Mouse (Mus musculus) forebrain, embryonic 12.5 days (tissue): Measurements from ENCODE around the gene Tardbp. TPM values are rescaled to one million over a fixed set of nuclear protein-coding genes. Genes with fewer than 3 reads are reported as not detected.

Experiments
- ATAC-seq: fragments of 200-750 bp; cut with Nextera tagmentation; 2 replicates; pipeline ENCODE4 v1.8.0; 2017; ENCODE audit warnings: moderate TSS enrichment; ENCODE audit not compliant: low FRiP score
- H3K27ac ChIP-seq: fragments of 300-500 bp; sonication (generic); 2 replicates; pipeline ENCODE4 v1.5.1; 2016; ENCODE audit warnings: mild to moderate bottlenecking
- H3K27me3 ChIP-seq: fragments of 300-500 bp; sonication (generic); 2 replicates; pipeline ENCODE4 v1.6.1; 2016; ENCODE audit warnings: mild to moderate bottlenecking
- H3K36me3 ChIP-seq: fragments of 300-500 bp; sonication (generic); replicated peaks from 2 replicates; pipeline ENCODE4 v1.6.1; 2016; ENCODE audit warnings: mild to moderate bottlenecking
- H3K4me1 ChIP-seq: fragments of 300-500 bp; sonication (generic); 2 replicates; pipeline ENCODE4 v1.6.1; 2016
- H3K4me2 ChIP-seq: fragments of 300-500 bp; sonication (generic); 2 replicates; pipeline ENCODE4 v1.6.1; 2016; ENCODE audit warnings: mild to moderate bottlenecking, moderate library complexity
- H3K4me3 ChIP-seq: fragments of 300-500 bp; sonication (generic); replicated peaks from 2 replicates; pipeline ENCODE4 v1.5.1; 2016; ENCODE audit warnings: mild to moderate bottlenecking
- H3K9ac ChIP-seq: fragments of 300-500 bp; sonication (generic); 2 replicates; pipeline ENCODE4 v1.6.1; 2016; ENCODE audit warnings: mild to moderate bottlenecking
- H3K9me3 ChIP-seq: fragments of 300-500 bp; sonication (generic); 2 replicates; pipeline ENCODE4 v1.6.1; 2016
- WGBS: fragments of 180-500 bp; shearing (Covaris S2); methylation state at CpG from one replicate; pipeline ENCODE4 v1.1.7; 2016; 5-methylcytosine and 5-hydroxymethylcytosine counted together
- polyA plus RNA-seq: library from polyadenylated mRNA; unstranded; fragments of >200 nt; fragmentation: Nextera tagmentation; extraction: Ambion mirVana; gene quantifications from 2 replicates; pipeline ENCODE4 v1.2.1, GENCODE M21; 2016

Tardbp gene
- polyA plus RNA-seq, 1 experiment from 2014 or later, result 447 TPM

DNA sequence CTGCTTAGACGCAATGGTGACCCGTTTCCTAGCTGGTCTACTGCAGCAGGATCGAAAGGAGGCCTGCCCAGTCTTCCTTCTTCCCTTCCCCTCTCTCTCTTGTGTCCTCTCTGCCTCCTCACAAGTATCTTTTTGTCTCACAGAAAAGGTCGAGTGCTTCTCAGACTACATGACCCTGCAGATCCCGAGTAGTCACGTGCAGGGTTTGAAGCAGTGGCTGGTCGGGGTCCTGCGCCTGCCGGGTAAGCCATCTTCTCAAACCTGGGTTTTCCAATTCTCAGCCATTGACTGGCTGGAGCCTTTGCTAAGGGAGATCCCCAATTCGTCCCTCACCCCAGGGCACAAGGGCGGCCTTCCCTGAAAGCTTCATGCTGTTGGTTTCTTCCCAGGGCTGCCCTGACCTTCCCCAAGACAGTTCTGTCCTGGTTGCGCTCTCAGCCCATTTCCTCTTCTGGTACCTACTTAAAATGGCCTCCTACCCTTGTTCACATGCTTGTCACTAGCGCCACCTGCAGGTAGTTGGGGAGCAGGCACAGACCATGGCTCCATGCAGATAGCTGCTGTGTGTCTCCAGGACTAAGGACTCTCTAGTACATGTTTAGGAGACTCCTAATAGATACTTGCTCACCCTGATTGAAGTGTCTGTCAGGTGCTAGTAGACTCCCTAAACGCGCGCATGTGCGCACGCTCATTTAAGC lies 28.0 kb upstream of the Tardbp start:
- WGBS, result 88% methylated on average over 18 of the region's 18 CpGs
- Histone ChIP-seq H3K4me1 (peaks cover 4% of the 10 kb centered on the region; the same call in 1 of the 2 replicates), H3K4me2 (no peak overlapping the region), H3K36me3 (no peaks in the 10 kb centered on the region), H3K27me3 (peaks cover 5% of the 10 kb centered on the region; the same call in 1 of the 2 replicates), H3K9ac (no peak overlapping the region), H3K27ac (no peak overlapping the region), H3K9me3 (peaks cover 3% of the 10 kb centered on the region; the same call in 1 of the 2 replicates), H3K4me3 (no peak overlapping the region)
- ATAC-seq, result no peak

DNA sequence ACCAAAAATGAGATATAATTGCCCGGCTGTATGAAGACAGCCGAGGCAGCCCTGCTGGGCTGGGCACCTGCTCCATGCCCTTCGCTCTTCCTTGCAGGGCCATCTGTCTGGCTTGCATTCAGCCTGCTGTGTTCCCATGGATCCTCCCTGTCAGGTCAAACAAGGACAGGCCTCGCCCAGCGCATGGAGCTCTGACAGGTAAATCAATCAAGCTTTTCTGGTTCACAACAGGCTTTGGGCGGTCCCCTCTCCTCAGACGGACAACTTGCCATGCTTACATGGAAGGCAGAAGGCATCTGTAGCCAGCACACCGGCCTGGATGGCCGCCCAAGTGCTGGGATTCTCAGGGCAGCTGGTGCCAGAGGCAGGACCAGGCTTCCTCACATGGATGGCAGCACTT lies 24.2 kb upstream of the Tardbp start:
- no peak overlapping the region for H3K4me3 ChIP-seq
- no peak overlapping the region for H3K27ac ChIP-seq
- no peak for ATAC-seq
- H3K27me3 ChIP-seq, result no peaks in the 10 kb centered on the region; the same call in 1 of the 2 replicates
- H3K9ac ChIP-seq, result no peak overlapping the region
- H3K4me2 ChIP-seq, result no peak overlapping the region
- peaks cover 3% of the 10 kb centered on the region; the same call in 1 of the 2 replicates for H3K9me3 ChIP-seq
- H3K36me3 ChIP-seq, result no peaks in the 10 kb centered on the region
- 80% methylated on average over 9 of the region's 9 CpGs for WGBS
- no peaks in the 10 kb centered on the region for H3K4me1 ChIP-seq

DNA sequence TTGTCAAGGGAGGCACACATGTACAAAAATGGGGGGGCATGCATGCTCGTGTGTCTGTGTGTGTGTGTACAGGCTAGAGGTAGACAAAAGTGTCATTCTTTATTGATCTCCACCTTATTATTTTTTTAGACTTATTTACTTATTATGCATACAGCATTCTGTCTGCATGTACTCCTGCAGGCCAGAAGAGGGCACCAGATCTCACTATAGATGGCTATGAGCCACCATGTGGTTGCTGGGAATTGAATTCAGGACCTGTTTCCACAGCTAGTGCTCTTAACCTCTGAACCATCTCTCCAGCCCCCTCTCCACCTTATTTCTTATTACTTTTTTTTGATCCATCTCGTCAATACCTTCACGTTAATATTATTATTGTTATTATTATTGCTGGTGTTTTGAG lies 22.5 kb upstream of the Tardbp start:
- no peak for ATAC-seq
- no peak overlapping the region for H3K9ac ChIP-seq
- H3K27ac ChIP-seq, result no peak overlapping the region
- WGBS, result 61% methylated on average over 3 of the region's 3 CpGs
- peaks cover 3% of the 10 kb centered on the region; the same call in 1 of the 2 replicates for H3K9me3 ChIP-seq
- peaks cover 1% of the 10 kb centered on the region; the same call in 1 of the 2 replicates for H3K27me3 ChIP-seq
- peaks cover under 1% of the 10 kb centered on the region; the same call in 1 of the 2 replicates for H3K4me1 ChIP-seq
- H3K36me3 ChIP-seq, result no peaks in the 10 kb centered on the region
- no peak overlapping the region for H3K4me2 ChIP-seq
- H3K4me3 ChIP-seq, result no peak overlapping the region

- Histone ChIP-seq H3K4me3 (no peak overlapping the region), H3K27me3 (peaks cover 2% of the 10 kb centered on the region; the same call in 1 of the 2 replicates), H3K9ac (no peak overlapping the region), H3K27ac (no peak overlapping the region), H3K36me3 (no peaks in the 10 kb centered on the region), H3K9me3 (no peaks in the 10 kb centered on the region), H3K4me2 (no peak overlapping the region), H3K4me1 (peaks cover 8% of the 10 kb centered on the region; the same call in 1 of the 2 replicates)
- 77% methylated on average over 11 of the region's 11 CpGs for WGBS
- no peak for ATAC-seq
These were observed 19.8 kb upstream of the Tardbp start for GRCm38 (mm10) chr4:148646616-148647015.

- WGBS, result 92% methylated on average over 6 of the region's 6 CpGs
- H3K9me3 ChIP-seq, result no peaks in the 10 kb centered on the region
- H3K36me3 ChIP-seq, result no peaks in the 10 kb centered on the region
- H3K4me3 ChIP-seq, result no peak overlapping the region
- H3K9ac ChIP-seq, result no peak overlapping the region
- H3K27me3 ChIP-seq, result peaks cover 2% of the 10 kb centered on the region; the same call in 1 of the 2 replicates
- no peak for ATAC-seq
- H3K27ac ChIP-seq, result no peak overlapping the region
- peaks cover 8% of the 10 kb centered on the region; the same call in 1 of the 2 replicates for H3K4me1 ChIP-seq
- H3K4me2 ChIP-seq, result no peak overlapping the region
These were observed 18.1 kb upstream of the Tardbp start for GRCm38 (mm10) chr4:148644926-148645325.

- Histone ChIP-seq H3K36me3 (no peaks in the 10 kb centered on the region), H3K27ac (no peak overlapping the region), H3K9me3 (no peaks in the 10 kb centered on the region), H3K9ac (no peak overlapping the region), H3K27me3 (peaks cover 2% of the 10 kb centered on the region; the same call in 1 of the 2 replicates), H3K4me1 (peaks cover 8% of the 10 kb centered on the region; the same call in 1 of the 2 replicates), H3K4me3 (no peak overlapping the region), H3K4me2 (peak overlapping the region; percentile 41)
- 7% methylated on average over 9 of the region's 9 CpGs for WGBS
- ATAC-seq, result 0 out of 2 replicates have a peak, but pooled peaks have one; percentile 11
These were observed 17.3 kb upstream of the Tardbp start for GRCm38 (mm10) chr4:148644157-148644511.

GRCm38 (mm10) chr4:148643291-148644156 lies 16.7 kb upstream of the Tardbp start, which contains the start of gene Gm572:
TSS of gene Gm572 (plus strand) at chr4:148643317.
- H3K36me3 ChIP-seq, result no peaks in the 10 kb centered on the region
- no peak within 1 kb of the TSS for H3K9ac ChIP-seq
- H3K9me3 ChIP-seq, result no peaks in the 10 kb centered on the region
- H3K27ac ChIP-seq, result no peak within 1 kb of the TSS
- peak within 1 kb of the TSS; percentile 41 for H3K4me2 ChIP-seq
- 70% methylated on average over 15 of the region's 15 CpGs for WGBS
- no peak within 1 kb of the TSS for H3K4me3 ChIP-seq
- peaks cover 2% of the 10 kb centered on the region; the same call in 1 of the 2 replicates for H3K27me3 ChIP-seq
- peaks cover 8% of the 10 kb centered on the region; the same call in 1 of the 2 replicates for H3K4me1 ChIP-seq
- ATAC-seq, result peak; percentile 23; the same call in 1 of the 2 replicates

DNA sequence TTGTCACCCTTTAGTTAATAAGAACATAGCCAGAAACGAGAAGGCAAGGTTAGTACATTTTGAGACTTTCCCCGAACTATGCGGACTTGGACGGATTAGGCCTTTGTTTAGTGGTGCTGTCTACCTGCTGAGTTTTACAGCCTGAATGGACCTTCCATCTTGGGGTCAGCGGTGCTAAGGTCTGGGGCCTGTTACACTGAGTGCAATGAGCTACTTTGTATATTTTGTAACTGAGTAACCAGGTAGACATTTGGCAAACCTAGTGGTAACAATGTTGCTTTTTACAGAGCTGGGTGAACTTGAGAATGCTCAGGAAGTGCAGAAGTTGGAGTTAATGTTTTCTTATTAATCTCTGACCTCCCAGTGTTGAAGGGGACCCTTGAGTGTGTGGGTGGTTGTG lies 14.3 kb upstream of the Tardbp start:
- ATAC-seq, result no peak
- H3K4me2 ChIP-seq, result no peak overlapping the region
- H3K9ac ChIP-seq, result no peak overlapping the region
- H3K36me3 ChIP-seq, result no peaks in the 10 kb centered on the region
- H3K4me1 ChIP-seq, result peaks cover 8% of the 10 kb centered on the region; the same call in 1 of the 2 replicates
- H3K4me3 ChIP-seq, result no peak overlapping the region
- H3K27ac ChIP-seq, result no peak overlapping the region
- WGBS, result 79% methylated on average over 5 of the region's 5 CpGs
- H3K9me3 ChIP-seq, result no peaks in the 10 kb centered on the region
- H3K27me3 ChIP-seq, result peaks cover 2% of the 10 kb centered on the region; the same call in 1 of the 2 replicates

GRCm38 (mm10) chr4:148639455-148639854 lies 12.6 kb upstream of the Tardbp start:
- WGBS, result 96% methylated on average over 2 of the region's 2 CpGs

GRCm38 (mm10) chr4:148638302-148638701 lies 11.5 kb upstream of the Tardbp start:
- no peak overlapping the region for H3K4me2 ChIP-seq
- whole genome bisulfite sequencing, result 62% methylated on average over 9 of the region's 9 CpGs
- H3K4me3 ChIP-seq, result no peak overlapping the region
- H3K36me3 ChIP-seq, result no peaks in the 10 kb centered on the region
- no peak for ATAC-seq
- H3K27me3 ChIP-seq, result no peaks in the 10 kb centered on the region
- no peak overlapping the region for H3K27ac ChIP-seq
- H3K9me3 ChIP-seq, result no peaks in the 10 kb centered on the region
- H3K4me1 ChIP-seq, result no peaks in the 10 kb centered on the region
- no peak overlapping the region for H3K9ac ChIP-seq

More at GRCm38 (mm10) chr4:148639455-148639854, 12.6 kb upstream of the Tardbp start:
- no peak overlapping the region for H3K4me2 ChIP-seq
- peaks cover 2% of the 10 kb centered on the region; the same call in 1 of the 2 replicates for H3K27me3 ChIP-seq
- ATAC-seq, result no peak
- H3K9ac ChIP-seq, result no peak overlapping the region
- no peak overlapping the region for H3K4me3 ChIP-seq
- H3K9me3 ChIP-seq, result no peaks in the 10 kb centered on the region
- H3K36me3 ChIP-seq, result no peaks in the 10 kb centered on the region
- peaks cover 8% of the 10 kb centered on the region; the same call in 1 of the 2 replicates for H3K4me1 ChIP-seq
- H3K27ac ChIP-seq, result no peak overlapping the region

GRCm38 (mm10) chr4:148635309-148635708 lies 8.5 kb upstream of the Tardbp start:
- ATAC-seq, result no peak
- H3K27me3 ChIP-seq, result no peaks in the 10 kb centered on the region
- H3K4me2 ChIP-seq, result no peak overlapping the region

More at GRCm38 (mm10) chr4:148635309-148635708, 8.5 kb upstream of the Tardbp start:
- no peaks in the 10 kb centered on the region for H3K36me3 ChIP-seq
- 88% methylated on average over 2 of the region's 2 CpGs for WGBS
- H3K9me3 ChIP-seq, result no peaks in the 10 kb centered on the region
- no peak overlapping the region for H3K4me3 ChIP-seq
- no peaks in the 10 kb centered on the region for H3K4me1 ChIP-seq
- H3K27ac ChIP-seq, result no peak overlapping the region
- H3K9ac ChIP-seq, result no peak overlapping the region
